Mouse (Mus musculus) inflammation-experienced regulatory T-cells, adult 6 months (primary cell): Measurements from ENCODE around the gene Mpnd. TPM values are rescaled to one million over a fixed set of nuclear protein-coding genes. Genes with fewer than 3 reads are reported as not detected.

ENCODE experiments used
- ATAC-seq: one replicate; pipeline ENCODE4 v1.8.0; 2017
- polyA plus RNA-seq, 3 experiments: library from polyadenylated mRNA; unstranded; fragments of 100-300 nt; shearing (Covaris generic); gene quantifications; one replicate each; pipeline ENCODE4 v1.2.1; 2017

Gene Mpnd
- polyA plus RNA-seq, result 10 to 100 TPM in 2 of 3 experiments, 1 to 10 TPM in 1; 8.3 to 24.2 (median 17.4) TPM

DNA sequence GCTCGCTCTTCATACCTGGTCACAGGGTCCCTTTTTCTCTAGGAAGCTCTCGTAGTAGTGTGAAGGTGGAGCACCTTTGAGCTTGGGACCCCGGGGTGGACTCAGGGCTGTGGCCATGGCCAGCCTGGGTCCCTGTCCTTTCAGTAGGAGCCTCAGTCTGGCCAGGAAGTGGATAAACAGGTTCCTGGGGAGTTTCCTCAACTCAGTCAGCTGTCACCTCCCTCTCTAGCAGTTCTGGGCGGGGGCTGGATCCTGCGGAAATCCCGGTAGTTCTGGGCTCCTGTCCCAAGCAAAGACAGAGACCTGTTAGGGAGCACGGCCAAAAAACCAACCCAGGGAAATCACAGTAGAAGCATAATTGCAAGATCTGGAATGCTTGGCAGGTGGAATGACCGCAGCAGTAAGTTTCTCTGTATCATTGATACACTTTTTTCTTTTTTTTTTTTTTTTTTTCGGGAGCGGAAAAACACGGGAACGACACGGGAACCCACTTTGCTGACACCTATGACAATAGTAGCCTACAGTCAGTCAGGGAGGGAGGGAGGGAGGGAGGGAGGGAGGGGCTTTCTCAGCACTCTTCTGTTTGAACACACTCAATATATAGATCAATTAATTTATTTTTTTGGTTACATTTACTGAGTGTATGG is at the start of gene Mpnd, which contains the start of gene Stap2:
Gene Mpnd (plus strand): TSS at position 297 of the 647 bp plus-strand sequence.
Gene Stap2 (minus strand): TSS at position 170 of the 647 bp plus-strand sequence.
- ATAC-seq, result no peak

DNA sequence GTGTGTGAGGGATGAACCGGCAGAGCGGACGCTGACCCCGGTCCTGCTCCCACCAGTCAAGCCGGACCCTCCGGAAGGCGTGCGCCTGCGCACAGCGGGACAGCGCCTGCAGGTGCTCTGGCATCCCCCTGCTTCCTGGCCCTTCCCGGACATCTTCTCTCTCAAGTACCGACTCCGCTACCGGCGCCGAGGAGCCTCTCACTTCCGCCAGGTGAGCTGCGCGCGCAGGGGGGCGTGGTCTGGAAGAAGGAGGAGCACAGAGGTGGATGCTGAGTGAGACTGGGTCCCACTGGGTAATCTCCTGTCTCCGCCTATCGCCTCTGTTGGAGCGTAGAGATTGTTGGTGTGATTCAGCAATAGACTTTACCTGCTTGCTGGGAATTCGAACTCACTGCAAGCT is 49.4 kb upstream of the Mpnd start:
- no peak for ATAC-seq

DNA sequence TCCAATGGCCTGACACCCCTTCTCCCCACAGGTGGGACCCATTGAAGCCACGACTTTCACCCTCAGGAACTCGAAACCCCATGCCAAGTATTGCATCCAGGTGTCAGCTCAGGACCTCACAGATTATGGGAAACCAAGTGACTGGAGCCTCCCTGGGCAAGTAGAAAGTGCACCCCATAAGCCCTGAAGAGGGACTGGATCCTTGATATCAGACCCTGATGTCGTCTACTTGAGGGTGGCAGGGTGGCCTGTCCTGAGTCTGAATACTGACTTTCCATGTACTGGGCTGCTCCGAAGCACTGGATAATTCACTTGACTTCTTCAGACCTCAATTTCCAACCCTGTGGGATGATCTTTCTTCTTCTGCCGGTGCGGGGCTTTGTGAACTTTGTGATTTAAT is 48.9 kb upstream of the Mpnd start:
- ATAC-seq, result no peak

DNA sequence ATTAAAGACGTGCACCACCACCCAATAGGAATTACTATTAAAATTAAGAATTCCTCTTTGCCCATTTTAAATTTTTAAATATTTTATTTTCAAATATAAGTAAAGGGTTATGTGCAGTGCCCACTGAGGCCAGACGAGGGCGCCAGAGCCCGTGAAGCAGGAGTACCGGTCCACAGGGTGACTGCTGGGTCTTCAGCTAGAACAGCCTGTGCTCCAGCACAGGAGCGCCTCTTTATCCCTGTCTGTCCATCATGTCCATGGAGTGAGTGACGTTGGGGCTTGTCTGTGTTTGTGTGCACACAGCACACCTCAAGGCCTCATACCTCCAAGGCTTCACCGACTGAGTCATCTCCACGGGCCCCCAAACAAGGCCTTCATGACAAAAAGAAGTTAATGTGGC is 48.3 kb upstream of the Mpnd start:
- ATAC-seq, result no peak

DNA sequence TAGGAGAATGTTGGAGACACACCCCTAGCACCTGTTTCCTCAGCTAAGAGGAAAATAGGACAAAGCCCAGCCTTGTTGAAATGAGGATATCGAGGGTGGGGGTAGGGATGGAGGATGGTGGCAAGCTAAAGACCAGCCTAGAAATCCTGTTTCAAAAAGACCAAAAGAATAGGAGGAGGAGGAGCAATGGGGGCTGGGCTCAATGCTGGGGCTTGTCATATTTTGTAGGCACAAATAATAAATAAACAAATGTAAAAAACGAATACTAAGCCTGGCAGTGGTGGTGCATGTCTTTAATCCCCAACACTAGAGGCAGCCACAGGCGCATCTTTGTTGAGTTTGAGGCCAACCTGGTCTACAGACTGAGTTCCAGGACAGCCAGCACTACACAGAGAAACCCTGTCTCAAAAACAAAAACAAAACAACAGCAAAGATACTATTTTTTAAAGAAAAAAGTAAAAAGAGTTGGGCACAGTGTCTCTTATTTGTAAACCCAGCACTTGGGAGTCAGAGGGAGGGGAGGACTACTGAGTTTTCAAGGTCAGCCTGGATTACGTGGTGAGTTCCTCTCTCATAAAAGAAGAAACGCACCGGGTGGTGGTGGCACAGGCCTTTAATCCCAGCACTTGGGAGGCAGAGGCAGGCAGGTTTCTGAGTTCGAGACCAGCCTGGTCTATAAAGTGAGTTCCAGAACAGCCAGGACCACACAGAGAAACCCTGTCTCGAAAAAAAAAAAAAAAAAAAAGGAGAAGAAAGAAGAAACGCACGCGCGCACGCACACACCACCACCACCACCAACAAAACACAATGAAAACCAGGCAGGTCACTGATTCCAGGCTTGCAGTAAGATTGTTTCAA is 47.6 kb upstream of the Mpnd start:
- no peak for ATAC-seq

DNA sequence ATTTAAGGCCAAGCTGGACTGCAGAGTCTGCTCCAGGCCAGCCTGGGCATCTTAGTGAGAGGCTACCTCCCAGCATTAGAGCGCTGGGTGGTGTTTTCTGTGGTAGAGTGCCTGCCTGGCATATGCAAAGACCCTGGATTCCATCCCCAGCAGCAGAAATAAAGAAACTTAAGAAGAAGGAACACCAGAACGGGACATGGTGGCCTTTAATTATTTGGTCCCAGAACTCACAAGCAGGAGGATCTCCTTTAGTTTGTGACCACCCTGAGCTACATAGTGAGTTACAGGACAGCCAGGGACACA is 47.0 kb upstream of the Mpnd start:
- ATAC-seq, result no peak

DNA sequence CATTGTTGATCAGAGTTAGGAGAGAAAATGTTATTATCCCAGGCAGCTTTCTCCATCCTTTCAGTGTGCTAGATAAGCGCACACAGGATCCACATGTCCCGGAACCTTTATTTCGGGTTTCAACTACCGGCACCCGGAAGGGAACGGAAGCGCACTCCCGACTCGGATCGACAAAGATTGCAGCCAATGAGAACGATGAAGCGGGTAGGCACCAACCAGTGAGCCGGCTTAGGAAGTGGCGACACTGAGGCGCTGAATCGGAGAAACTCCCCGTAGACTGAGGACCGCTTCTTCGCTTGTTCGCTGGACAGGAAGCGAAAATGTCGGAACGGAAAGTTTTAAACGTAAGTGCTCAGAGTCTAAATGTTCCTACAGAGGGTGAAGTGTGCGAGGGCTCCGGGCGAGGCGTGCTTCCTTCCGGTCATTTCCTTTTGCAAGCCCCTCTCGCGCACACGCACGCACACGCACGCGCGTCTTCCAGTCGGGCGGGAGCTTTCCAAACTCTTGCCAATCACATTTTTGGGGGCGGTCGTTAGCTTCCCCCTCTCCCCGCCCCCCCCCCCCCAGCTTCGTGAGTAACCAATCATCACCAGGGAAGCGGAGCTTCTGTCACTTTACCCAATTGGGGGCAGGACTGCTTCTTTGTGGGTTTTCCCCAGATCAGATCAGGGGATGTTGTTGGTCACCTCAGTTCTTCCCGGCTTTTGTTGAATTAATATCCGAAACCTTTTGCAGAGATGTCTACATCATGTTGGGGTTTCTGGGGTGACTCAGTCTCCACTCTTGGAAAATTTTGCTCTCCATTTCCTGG is 46.4 kb upstream of the Mpnd start, which contains the start of gene Yju2:
Gene Yju2 (plus strand): TSS at position 182 of the 811 bp plus-strand sequence.
- ATAC-seq, result peak; percentile 93

DNA sequence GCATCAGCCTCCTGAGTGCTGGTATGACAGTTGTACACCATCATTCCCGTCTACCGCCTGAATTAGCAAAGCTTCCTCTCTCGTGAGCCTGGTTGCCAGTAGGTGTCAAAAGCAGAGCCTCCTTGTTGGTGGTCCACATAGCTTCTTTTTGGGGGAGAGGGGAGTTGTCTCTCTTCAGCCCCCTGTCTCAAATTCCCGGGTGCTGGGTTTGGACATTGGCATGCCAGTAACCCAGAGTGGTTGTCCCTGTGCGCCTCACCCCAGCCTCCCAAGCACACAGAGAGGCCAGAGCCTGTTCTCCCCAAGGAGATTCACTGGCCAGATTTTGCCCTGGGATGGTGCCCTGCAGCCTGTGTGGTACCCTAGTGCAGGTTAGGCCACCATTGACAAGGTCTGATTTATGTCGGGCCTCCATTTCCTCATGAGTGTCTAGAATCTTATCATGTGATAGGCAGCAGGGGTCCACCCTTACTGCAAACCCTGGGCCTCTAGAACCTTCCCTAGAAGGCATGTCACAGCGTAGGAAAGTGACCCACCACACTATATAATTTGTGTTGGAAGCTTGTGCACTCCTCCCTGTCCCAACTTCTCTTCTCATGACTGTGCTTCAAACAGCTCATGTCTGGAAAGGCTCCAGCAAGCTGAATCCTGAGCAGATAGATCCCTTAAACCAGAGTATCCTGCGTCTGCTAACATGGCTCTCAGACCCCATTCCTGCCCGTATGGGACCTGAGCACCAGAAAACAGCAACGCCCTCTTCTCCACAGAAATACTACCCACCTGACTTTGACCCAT is 45.4 kb upstream of the Mpnd start:
- no peak for ATAC-seq

DNA sequence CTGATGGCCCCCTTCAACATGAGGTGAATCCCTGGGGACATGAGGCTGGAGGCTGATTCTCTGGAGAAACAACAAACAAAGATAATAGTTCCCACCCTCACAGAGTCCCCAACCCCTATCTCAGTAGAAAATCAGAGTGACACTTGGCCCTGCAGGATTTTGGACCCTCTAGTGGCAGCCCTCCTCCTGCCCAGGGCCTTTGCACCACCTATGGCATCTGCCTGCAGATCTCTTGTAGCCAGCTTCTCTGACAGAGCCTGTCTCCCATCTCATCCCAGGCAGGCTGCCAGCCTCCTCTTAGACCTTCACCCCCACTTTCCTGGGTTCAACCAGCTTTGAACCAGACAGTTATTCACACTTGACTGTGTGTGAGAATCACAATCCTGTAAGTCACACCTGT is 44.7 kb upstream of the Mpnd start:
- no peak for ATAC-seq

DNA sequence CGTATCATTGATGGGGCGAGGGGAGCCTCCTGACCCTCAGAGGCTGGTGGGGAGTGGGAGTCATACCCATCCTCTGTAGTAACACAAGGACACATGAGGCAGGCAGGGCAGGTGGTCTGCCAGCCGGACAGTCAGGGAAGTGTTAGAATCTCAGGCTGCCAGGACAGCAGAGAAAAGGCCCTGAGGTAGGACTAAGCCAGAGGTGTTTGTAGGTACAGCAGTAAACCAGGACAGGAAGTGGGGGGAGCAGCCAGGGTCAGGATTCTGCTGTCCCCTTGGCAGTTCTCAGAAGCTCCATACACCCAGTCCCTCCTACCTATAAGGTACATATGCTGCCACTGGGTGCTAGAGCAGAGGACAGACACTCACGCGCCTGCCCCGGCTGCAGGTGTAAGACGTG is 43.9 kb upstream of the Mpnd start:
- no peak for ATAC-seq

DNA sequence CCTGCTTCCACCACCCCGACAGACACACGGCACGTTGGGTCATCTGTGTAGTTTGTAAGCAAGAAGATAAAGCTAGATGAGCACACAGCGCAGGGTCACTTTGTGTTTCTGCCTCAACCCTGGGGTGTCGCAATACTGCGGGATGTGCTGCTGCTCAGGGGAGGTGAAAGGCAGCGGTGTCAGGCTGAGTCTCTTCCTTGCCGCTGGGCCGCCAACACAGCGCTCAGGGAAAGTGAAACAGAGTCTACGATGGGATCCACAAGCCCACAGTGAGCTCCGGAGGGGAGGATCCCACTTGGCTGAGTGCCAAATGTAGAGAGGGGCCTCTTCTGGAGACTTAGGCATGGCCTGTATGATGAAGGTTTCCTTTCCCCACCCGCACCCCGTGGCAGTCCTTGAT is 42.3 kb upstream of the Mpnd start:
- ATAC-seq, result no peak

DNA sequence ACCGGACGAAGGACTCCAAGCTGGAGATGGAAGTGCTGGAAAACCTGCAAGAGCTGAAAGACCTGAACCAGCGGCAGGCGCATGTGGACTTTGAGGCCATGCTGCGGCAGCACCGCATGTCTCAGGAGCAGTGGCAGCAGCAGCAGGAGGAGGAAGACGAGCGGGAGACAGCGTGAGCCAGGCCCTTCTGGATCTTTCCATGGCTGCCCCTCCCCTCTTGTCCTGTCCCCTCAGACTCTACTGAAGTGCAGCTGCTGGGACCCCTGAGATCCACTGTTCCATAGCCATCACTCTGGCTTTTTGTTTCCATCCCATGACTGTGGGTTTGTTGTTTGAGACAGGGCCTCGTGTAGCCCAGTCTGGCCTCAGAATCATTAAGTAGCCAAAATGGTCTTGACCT is 41.0 kb upstream of the Mpnd start:
- ATAC-seq, result no peak

DNA sequence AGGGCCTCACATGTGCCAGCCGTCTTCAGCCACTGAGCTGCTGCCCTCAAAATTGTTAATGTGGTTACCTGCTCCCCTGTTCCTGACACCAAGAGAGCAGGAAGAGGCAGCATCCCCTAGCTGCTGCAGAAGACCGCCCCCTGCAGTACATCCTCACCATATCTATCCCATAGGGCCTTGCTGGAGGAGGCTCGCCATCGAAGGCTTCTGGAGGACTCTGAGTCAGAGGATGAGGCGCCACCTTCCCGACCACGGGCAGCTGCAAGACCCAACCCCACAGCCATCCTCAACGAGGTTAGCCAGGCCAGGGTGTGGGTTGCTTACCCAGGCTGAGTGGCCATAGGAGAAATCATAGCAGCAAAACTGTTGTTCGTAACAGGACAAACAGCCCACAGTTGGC is 40.5 kb upstream of the Mpnd start:
- ATAC-seq, result no peak

DNA sequence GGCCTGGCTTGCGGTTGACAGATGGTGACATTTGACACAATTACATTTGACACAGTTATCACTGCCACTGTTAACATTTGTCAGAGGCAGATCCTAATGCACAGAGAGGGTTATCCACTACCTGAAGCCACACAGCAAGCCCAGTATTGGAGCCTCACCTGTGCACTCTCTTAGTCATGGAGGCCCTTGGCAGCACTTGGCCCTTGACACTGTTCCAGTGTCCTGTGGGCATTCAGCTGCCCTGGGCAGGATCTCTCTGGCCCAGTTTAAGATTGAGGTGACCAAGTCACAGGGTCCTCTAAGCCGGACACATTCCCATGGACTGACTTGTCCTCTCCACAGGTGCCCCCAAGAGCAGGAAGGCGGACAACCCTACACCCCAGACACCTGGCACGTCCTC is 38.3 kb upstream of the Mpnd start:
- ATAC-seq, result no peak

DNA sequence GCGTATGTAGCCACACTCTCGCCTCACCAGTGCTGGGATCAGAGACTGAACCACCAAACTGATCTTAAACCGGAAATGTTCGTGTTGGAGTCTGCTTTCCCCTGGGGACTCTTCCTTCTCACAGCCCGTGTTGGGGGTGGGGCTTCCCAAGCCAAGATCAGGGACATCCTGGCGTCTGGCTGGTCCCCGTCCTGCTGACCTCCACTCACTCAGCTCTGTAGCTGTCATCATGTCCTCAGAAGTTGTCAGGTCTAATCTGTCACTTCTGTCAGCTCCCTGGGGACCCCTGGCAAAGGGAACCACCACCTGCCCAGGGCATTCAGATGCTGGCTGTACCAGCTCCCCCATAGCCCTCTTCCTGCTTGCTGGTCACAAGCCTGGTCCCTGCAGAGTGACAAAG is 37.3 kb upstream of the Mpnd start:
- no peak for ATAC-seq

DNA sequence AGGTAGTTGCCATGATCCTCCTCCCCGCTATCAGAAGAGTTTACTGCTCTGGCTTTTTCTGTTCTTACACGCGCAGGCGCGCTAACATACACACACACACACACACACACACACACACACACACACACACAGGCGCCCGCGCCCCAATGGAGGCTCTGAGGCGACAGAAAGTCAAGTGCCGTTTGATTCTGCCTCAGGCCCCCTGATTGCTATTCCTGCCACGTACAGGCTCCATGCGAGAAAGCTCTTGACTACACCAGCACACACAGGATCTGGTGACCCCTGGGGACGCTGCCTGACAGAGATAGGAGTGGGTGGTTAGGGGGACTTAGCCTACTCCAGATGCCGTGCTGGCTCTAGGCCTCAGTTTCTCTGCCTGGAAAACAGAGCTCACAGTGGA is 36.0 kb upstream of the Mpnd start:
- no peak for ATAC-seq

DNA sequence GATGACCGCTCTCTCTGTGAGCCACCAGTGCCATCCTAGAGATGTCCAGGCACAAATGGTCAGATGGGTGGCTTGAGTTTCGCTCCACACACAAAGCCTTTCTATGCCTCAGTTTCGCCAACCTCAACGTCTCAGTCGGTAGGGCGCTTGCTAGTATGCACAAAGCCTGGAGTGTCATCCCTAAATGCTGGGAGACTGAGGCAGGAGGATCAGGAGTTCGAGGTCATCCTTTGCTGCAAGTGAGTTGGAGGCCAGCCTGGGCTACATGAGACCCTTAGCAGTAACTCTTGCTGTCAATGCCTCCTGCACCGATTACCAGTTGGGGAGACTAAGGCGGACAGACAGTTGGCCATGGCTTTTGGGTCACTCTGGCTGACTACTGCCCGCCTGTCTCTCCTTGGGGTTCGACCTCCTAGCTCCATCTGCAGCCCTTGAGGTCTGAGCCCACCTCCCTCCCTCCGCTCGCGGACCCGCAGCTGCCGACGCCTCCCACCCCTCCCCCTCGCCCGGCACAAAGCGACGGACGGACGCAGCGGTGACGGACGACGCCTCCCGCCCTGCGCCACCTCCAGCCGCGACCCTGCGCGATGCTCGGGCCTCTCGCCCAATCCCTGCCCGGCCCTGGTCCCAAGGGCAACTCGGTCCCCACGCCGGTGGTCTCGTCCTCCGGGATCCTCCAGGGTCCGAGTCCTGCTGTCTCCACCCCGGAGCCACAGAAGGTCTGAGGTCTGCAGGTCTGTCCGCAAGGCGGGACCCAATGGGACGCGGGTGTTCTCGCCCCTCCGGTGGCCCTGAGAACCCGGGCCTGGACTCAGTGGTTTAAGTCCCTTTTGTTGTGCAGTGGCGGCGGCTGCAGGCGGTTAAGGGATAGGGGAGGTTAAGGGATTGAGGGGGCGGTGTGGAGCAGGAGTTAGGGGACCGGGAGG is 35.3 kb upstream of the Mpnd start, which contains the start of gene Shd:
Gene Shd (plus strand): TSS at position 502 of the 926 bp plus-strand sequence.
- ATAC-seq, result no peak

DNA sequence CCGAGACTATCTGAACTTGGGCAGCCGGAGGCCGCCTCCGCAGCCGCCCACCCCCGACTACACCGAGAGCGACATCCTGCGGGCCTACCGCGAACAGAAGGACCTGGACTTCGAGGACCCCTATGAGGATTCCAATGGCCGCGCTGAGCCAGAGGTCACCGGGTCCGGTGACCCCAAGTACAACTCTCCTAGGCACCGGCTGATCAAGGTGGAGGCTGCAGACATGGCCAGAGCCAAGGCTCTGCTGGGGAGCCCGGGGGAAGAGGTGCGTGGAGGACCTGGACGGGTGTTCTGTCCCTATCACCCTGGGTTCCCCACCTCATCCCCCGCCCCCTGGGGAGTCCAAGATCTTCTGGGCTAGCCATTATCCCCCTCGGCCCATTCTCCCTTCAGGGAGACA is 34.1 kb upstream of the Mpnd start:
- no peak for ATAC-seq

DNA sequence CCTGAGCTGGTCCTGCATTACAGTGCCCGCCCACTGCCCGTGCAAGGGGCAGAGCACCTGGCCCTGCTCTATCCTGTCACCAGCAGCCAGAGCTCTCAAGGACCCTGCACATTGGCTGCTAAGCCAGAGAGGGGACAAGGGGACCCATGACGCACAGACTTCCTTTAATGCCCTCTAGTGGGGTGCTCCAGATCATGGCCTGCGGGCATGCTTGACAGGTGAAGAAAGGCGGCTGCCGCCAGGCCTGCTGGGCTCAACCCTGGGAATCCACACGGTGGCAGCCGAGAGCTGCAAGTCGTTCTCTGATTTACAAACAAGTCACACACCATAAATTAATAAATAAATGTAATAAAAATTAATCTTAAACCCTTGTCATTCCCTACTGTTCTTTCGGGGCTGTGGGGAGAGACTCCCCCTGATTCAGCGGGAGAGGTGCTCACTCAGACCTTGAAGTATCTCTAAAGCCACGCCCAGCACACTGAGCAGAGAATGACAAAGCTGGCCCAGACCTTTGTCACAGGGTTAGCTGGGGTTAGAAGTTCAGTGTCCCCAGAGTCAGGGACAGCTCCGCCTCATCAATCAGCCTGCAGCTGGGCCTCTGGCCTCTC is 29.2 kb upstream of the Mpnd start:
- ATAC-seq, result peak; percentile 91

DNA sequence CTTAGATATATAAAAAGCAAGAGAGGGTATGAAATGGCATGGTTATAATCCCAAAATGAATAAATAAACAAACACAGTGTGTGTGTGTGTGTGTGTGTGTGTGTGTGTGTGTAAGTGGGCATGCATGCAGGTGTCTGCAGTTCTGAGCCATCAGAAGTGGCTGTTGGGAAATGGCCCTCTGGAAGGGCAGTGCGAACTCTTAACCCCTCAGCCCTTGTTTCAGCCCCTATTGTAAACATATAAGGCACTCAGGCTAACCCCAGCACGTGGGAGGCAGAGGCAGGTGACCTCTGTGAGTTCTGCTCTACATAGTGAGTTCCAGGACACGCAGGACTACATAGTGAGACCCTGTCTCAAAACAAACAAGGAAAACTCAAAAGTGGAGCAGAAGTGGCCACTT is 28.2 kb upstream of the Mpnd start:
- ATAC-seq, result no peak
